Mouse (Mus musculus) inflammation-experienced regulatory T-cells, adult 6 months (primary cell): ENCODE measurements around the gene Inpp5f. TPM values are rescaled to one million over a fixed set of nuclear protein-coding genes. Genes with fewer than 3 reads are reported as not detected.
A peak's percentile ranks its signal among the peaks of the same experiment; 100 is the strongest.

Experiments
- ATAC-seq: one replicate; pipeline ENCODE4 v1.8.0; 2017
- polyA plus RNA-seq, 3 experiments: library from polyadenylated mRNA; unstranded; fragments of 100-300 nt; shearing (Covaris generic); gene quantifications; one replicate each; pipeline ENCODE4 v1.2.1; 2017

Gene Inpp5f
- polyA plus RNA-seq, 3 experiments from 2014 or later: 25.9 to 56.5 (median 44.2) TPM

- ATAC-seq: no peak
Measured at GRCm38 (mm10) chr7:128743898-128744297, 132.8 kb downstream of the Inpp5f start.

DNA sequence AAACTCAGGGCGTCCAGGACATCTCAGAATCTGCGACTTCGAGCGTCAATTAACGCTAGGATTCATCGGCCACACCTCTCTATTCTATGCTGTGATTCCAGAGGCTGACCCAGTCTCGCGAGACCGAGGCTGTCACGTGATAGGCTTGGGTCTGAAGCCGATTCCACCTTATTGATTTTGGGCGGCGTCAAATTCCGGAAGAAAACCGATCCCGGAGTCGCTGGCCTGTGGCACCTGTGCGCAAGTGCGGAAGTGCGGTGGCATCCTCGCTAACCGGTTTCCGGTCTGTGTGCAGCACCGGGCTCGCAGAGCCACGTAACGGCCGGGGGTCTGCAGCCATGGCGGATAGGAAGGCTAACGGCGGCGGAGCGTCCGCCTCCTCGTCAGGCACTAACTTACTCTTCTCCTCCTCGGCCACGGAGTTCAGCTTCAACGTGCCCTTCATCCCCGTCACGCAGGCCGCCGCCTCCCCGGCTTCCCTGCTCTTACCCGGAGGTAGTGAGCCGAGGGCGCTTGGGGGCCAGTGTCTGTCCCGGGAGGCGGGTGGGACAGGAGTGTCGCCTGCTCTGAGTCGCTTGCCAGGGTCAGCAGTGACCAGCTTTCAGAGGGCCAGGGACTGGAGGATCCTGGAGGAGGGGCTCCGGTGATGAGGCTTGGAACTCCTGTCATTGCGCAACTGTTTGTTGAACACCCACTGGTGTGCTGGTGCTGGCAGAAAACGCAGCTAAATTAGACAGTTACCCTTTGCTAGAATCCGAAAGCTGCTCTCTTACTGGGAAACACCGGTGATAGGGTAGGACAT is 133.8 kb downstream of the Inpp5f start, which contains the start of gene Sec23ip:
Gene Sec23ip (plus strand): TSS at position 260 of the 802 bp plus-strand sequence.
- peak; percentile 89 for ATAC-seq

Other genes starting within 250 kb of the Inpp5f start
- gene Rgs10, start 192.6 kb upstream of the Inpp5f start, polyA plus RNA-seq: 100 to 1,000 TPM in 2 of 3 experiments, 10 to 100 TPM in 1; 53.2 to 448 (median 275) TPM
- 10 to 100 TPM; 29.1 to 55.1 (median 33.0) TPM for gene Tial1, start 149.6 kb upstream of the Inpp5f start, polyA plus RNA-seq
- gene Bag3, start 87.7 kb upstream of the Inpp5f start, polyA plus RNA-seq: 10 to 100 TPM; 10.3 to 12.7 (median 10.4) TPM
- gene Mcmbp, start 129.2 kb downstream of the Inpp5f start, polyA plus RNA-seq: 10 to 100 TPM; 62.1 to 92.0 (median 65.6) TPM
- gene Sec23ip, start 133.6 kb downstream of the Inpp5f start, polyA plus RNA-seq: 10 to 100 TPM; 27.1 to 41.8 (median 35.0) TPM